Mouse (Mus musculus): Measurements from ENCODE around the gene Olfr222. TPM values are rescaled to one million over a fixed set of nuclear protein-coding genes. Genes with fewer than 3 reads are reported as not detected.

The Olfr222 gene
- polyA plus RNA-seq, 2 experiments, result not detected

DNA sequence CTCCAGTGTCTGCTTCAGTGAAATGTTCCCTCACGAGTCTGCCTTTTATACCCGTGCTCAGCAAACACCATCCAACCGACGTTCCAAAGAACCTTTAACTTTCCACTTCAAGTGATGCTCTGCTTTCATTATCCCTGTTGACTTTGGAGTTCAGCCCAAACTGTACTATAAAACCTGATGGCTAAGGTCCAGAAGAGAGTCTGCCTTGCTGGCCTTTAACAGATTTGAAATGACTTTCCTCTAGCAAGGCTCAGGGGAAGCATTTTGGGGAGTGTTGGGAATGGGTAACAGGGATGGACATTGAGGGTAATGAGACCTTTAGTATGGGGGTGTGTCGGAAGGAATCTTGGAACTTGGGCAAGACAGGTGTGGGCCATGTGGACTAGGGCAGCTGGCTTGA, 45.8 kb downstream of the Olfr222 start:
- 66% methylated on average over 5 of the region's 5 CpGs for WGBS (ENCODE audit: insufficient replicate concordance)
- H3K9ac ChIP-seq (replicated peaks), result no peak overlapping the region
- no peaks in the 10 kb centered on the region for H3K36me3 ChIP-seq (replicated peaks; ENCODE audit: control insufficient read depth, insufficient read depth, low read depth)
- H3K4me1 ChIP-seq (replicated peaks; ENCODE audit: control insufficient read depth in 2 of 2, insufficient read depth in 2 of 2, low read length in 1 of 2), result peaks cover 0 to 4% of the 10 kb centered on the region in 2 experiments; a peak in 2 of 4 replicates
- ATAC-seq (ENCODE audit: insufficient read depth) (no peak), DNase-seq (ENCODE audit: low read depth in 3 of 3, low spot score in 3 of 3) (no peak)
- H3K27me3 ChIP-seq (ENCODE audit: control insufficient read depth, insufficient read depth, low read length), result no peaks in the 10 kb centered on the region
- TF ChIP-seq CTCF (IDR thresholded peaks at IDR 0.05; ENCODE audit: low read depth) (no peak), EP300 (IDR thresholded peaks at IDR 0.05; ENCODE audit: low read depth) (no peak)
- H3K27ac ChIP-seq, result no peak overlapping the region
- no peaks in the 10 kb centered on the region for H3K9me3 ChIP-seq (ENCODE audit: control insufficient read depth, low read length)
- no peak overlapping the region for H3K4me3 ChIP-seq (ENCODE audit: insufficient read depth in 1 of 2, low read depth in 2 of 2, low read length in 2 of 2)
- no peak overlapping the region for H3K4me2 ChIP-seq (ENCODE audit: low read depth)

DNA sequence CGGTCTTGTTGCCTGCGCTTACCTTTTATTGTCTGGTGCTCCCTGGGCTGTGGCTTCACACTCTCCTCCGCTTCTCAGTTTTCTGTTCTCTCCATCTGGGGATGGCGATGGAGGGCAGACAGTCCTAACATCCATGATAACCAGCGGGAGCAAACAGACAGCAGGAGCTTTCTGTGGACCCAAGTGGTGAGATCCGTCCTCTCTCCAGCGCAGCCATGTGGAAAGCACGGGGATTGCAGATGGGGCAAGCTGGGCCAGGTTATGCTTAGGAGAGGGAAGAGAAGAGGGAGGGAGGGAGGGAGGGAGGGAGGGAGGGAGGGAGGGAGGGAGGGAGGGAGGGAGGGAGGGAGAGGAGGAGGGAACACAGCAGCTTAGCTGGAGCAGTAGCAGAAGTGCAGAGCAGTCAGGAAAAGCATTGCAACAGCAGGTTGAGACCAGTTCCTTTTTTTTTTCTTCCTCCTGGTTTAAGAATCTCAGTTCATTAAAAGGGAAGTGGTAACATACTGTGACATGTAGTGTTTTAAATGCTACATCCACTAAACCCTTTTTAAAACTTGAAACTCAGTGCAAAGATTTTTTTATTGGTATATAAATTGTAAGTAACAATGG, 49.5 kb downstream of the Olfr222 start, which contains the start of gene Zkscan17:
Gene Zkscan17, minus strand, starts transcription at position 280 of the 609 bp plus-strand sequence.
- Histone ChIP-seq H3K9me3 (ENCODE audit: control insufficient read depth, low read length) (no peaks in the 10 kb centered on the region), H3K36me3 (replicated peaks; ENCODE audit: control insufficient read depth, insufficient read depth, low read depth) (no peaks in the 10 kb centered on the region), H3K4me3 (ENCODE audit: insufficient read depth in 1 of 2, low read depth in 2 of 2, low read length in 2 of 2) (no peak within 1 kb of the TSS), H3K27ac (no peak within 1 kb of the TSS), H3K4me2 (ENCODE audit: low read depth) (no peak within 1 kb of the TSS), H3K4me1 (replicated peaks; ENCODE audit: control insufficient read depth in 2 of 2, insufficient read depth in 2 of 2, low read length in 1 of 2) (peaks cover 0 to 4% of the 10 kb centered on the region in 2 experiments; a peak in 2 of 4 replicates), H3K9ac (replicated peaks) (no peak within 1 kb of the TSS), H3K27me3 (ENCODE audit: control insufficient read depth, insufficient read depth, low read length) (no peaks in the 10 kb centered on the region)
- TF ChIP-seq EP300 (IDR thresholded peaks at IDR 0.05; ENCODE audit: low read depth) (no peak), CTCF (IDR thresholded peaks at IDR 0.05; ENCODE audit: low read depth) (peak; percentile 39)
- 44% methylated on average over 8 of the region's 8 CpGs for WGBS (ENCODE audit: insufficient replicate concordance)
- DNase-seq (ENCODE audit: low read depth in 3 of 3, low spot score in 3 of 3) (no peak), ATAC-seq (ENCODE audit: insufficient read depth) (no peak)

DNA sequence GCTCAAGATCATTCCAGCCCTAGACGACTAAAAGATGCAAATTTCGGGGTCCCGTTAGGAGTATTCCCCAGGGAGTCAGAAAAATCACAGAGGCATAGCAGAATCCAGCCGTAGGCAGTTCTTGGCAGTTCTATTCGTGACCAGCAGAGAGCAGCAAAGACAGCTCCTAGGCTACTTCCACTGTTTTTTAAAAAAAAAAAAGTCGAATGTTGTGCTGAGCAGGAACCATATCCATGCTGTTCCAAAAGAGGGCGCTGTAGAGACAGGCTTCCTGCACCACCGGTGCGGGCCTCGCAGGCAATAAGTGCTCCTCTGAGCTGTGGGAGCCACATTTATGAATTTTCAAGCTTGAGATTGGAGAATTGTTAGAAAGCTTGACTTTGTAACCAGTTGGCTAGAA, 50.8 kb downstream of the Olfr222 start:
- TF ChIP-seq EP300 (IDR thresholded peaks at IDR 0.05; ENCODE audit: low read depth) (no peak), CTCF (IDR thresholded peaks at IDR 0.05; ENCODE audit: low read depth) (peak; percentile 77)
- 7% methylated on average over 10 of the region's 10 CpGs for WGBS (ENCODE audit: insufficient replicate concordance)
- H3K4me3 ChIP-seq (ENCODE audit: insufficient read depth in 1 of 2, low read depth in 2 of 2, low read length in 2 of 2), result no peak overlapping the region
- ATAC-seq (ENCODE audit: insufficient read depth) (no peak), DNase-seq (ENCODE audit: low read depth in 3 of 3, low spot score in 3 of 3) (peak; percentile 44 to 53 (median 45))
- H3K9ac ChIP-seq (replicated peaks), result no peak overlapping the region
- H3K36me3 ChIP-seq (replicated peaks; ENCODE audit: control insufficient read depth, insufficient read depth, low read depth), result no peaks in the 10 kb centered on the region
- no peak overlapping the region for H3K27ac ChIP-seq
- no peaks in the 10 kb centered on the region for H3K9me3 ChIP-seq (ENCODE audit: control insufficient read depth, low read length)
- H3K4me1 ChIP-seq (replicated peaks; ENCODE audit: control insufficient read depth in 2 of 2, insufficient read depth in 2 of 2, low read length in 1 of 2), result peaks cover 0 to 4% of the 10 kb centered on the region in 2 experiments; a peak in 2 of 4 replicates
- H3K4me2 ChIP-seq (ENCODE audit: low read depth), result no peak overlapping the region
- H3K27me3 ChIP-seq (ENCODE audit: control insufficient read depth, insufficient read depth, low read length), result no peaks in the 10 kb centered on the region

DNA sequence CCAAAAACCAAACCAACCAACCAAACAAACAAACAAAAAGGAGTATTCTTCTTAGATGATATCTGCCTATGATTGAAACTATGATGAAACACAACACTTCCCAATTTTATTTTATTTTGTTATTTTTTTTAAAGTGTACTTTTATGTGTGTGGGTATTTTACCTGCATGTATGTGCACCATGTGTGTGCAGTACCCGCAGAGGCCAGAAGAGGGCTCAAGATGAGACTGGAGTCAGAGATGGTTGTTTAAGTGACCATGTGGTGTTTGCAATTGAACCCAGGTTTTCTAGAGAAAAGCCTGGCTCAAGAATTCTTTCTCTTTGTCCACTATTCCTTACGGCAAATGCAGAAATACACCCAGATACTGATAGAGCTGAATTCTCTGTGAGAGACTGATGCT, 51.9 kb downstream of the Olfr222 start:
- H3K27ac ChIP-seq, result no peak overlapping the region
- H3K27me3 ChIP-seq (ENCODE audit: control insufficient read depth, insufficient read depth, low read length), result no peaks in the 10 kb centered on the region
- no peak for TF ChIP-seq EP300 (IDR thresholded peaks at IDR 0.05; ENCODE audit: low read depth)
- peak; percentile 17; the same call in 1 of the 2 replicates for TF ChIP-seq CTCF (IDR thresholded peaks at IDR 0.05; ENCODE audit: low read depth)
- no peak overlapping the region for H3K9ac ChIP-seq (replicated peaks)
- H3K4me2 ChIP-seq (ENCODE audit: low read depth), result no peak overlapping the region
- peaks cover 0 to 6% of the 10 kb centered on the region in 2 experiments; a peak in 2 of 4 replicates for H3K4me1 ChIP-seq (replicated peaks; ENCODE audit: control insufficient read depth in 2 of 2, insufficient read depth in 2 of 2, low read length in 1 of 2)
- H3K9me3 ChIP-seq (ENCODE audit: control insufficient read depth, low read length), result no peaks in the 10 kb centered on the region
- H3K4me3 ChIP-seq (ENCODE audit: insufficient read depth in 1 of 2, low read depth in 2 of 2, low read length in 2 of 2), result no peak overlapping the region
- WGBS (ENCODE audit: insufficient replicate concordance), result 85% methylated on average over 2 of the region's 2 CpGs
- H3K36me3 ChIP-seq (replicated peaks; ENCODE audit: control insufficient read depth, insufficient read depth, low read depth), result no peaks in the 10 kb centered on the region
- ATAC-seq (ENCODE audit: insufficient read depth), result no peak
- DNase-seq (ENCODE audit: low read depth in 3 of 3, low spot score in 3 of 3), result no peak

Other genes with a start within 250 kb of the Olfr222 start
- gene Prss38, start 200.6 kb downstream of the Olfr222 start, polyA plus RNA-seq (2012; rRNA removed), result not detected in 2 replicates
- not detected in 2 replicates for gene Prss38, start 200.6 kb downstream of the Olfr222 start, polyA plus RNA-seq (2014; fragmentation: Nextera tagmentation; extraction: Ambion mirVana)
- gene Jmjd4, start 126.2 kb downstream of the Olfr222 start, polyA plus RNA-seq (2012; rRNA removed), result 2.5 and 3.2 TPM in 2 replicates
- 3.5 and 3.8 TPM in 2 replicates for gene Jmjd4, start 126.2 kb downstream of the Olfr222 start, polyA plus RNA-seq (2014; fragmentation: Nextera tagmentation; extraction: Ambion mirVana)
- 11.2 and 12.4 TPM in 2 replicates for gene Snap47, start 125.0 kb downstream of the Olfr222 start, polyA plus RNA-seq (2012; rRNA removed)
- gene Snap47, start 125.0 kb downstream of the Olfr222 start, polyA plus RNA-seq (2014; fragmentation: Nextera tagmentation; extraction: Ambion mirVana), result 21.6 and 26.5 TPM in 2 replicates
- 0.38 and 0.51 TPM in 2 replicates for gene Zfp867, start 103.8 kb downstream of the Olfr222 start, polyA plus RNA-seq (2012; rRNA removed)
- 1.4 and 1.5 TPM in 2 replicates for gene Zfp867, start 103.8 kb downstream of the Olfr222 start, polyA plus RNA-seq (2014; fragmentation: Nextera tagmentation; extraction: Ambion mirVana)
- gene Zkscan17, start 49.5 kb downstream of the Olfr222 start, polyA plus RNA-seq (2012; rRNA removed), result 2.1 and 2.3 TPM in 2 replicates
- 2.9 and 3.4 TPM in 2 replicates for gene Zkscan17, start 49.5 kb downstream of the Olfr222 start, polyA plus RNA-seq (2014; fragmentation: Nextera tagmentation; extraction: Ambion mirVana)
- 0.42 and 0.54 TPM in 2 replicates for gene Nlrp3, start 34.7 kb downstream of the Olfr222 start, polyA plus RNA-seq (2012; rRNA removed)
- gene Nlrp3, start 34.7 kb downstream of the Olfr222 start, polyA plus RNA-seq (2014; fragmentation: Nextera tagmentation; extraction: Ambion mirVana), result 0.25 and 0.39 TPM in 2 replicates
- not detected in 2 replicates for gene Olfr223, start 17.1 kb upstream of the Olfr222 start, polyA plus RNA-seq (2012; rRNA removed)
- gene Olfr223, start 17.1 kb upstream of the Olfr222 start, polyA plus RNA-seq (2014; fragmentation: Nextera tagmentation; extraction: Ambion mirVana), result not detected in 2 replicates
- 10.8 and 14.6 TPM in 2 replicates for gene Mprip, start 85.1 kb upstream of the Olfr222 start, polyA plus RNA-seq (2012; rRNA removed)
- 10.2 and 15.7 TPM in 2 replicates for gene Mprip, start 85.1 kb upstream of the Olfr222 start, polyA plus RNA-seq (2014; fragmentation: Nextera tagmentation; extraction: Ambion mirVana)
- gene Pld6, start 211.4 kb upstream of the Olfr222 start, polyA plus RNA-seq (2012; rRNA removed), result 1.9 TPM in 2 replicates
- 0.50 and 0.68 TPM in 2 replicates for gene Pld6, start 211.4 kb upstream of the Olfr222 start, polyA plus RNA-seq (2014; fragmentation: Nextera tagmentation; extraction: Ambion mirVana)
- 10.8 and 11.1 TPM in 2 replicates for gene Flcn, start 233.8 kb upstream of the Olfr222 start, polyA plus RNA-seq (2012; rRNA removed)
- gene Flcn, start 233.8 kb upstream of the Olfr222 start, polyA plus RNA-seq (2014; fragmentation: Nextera tagmentation; extraction: Ambion mirVana), result 7.2 and 8.9 TPM in 2 replicates